Comparison of ENCODE assay signal across 12 mouse cellular contexts in the genomic region with DNA sequence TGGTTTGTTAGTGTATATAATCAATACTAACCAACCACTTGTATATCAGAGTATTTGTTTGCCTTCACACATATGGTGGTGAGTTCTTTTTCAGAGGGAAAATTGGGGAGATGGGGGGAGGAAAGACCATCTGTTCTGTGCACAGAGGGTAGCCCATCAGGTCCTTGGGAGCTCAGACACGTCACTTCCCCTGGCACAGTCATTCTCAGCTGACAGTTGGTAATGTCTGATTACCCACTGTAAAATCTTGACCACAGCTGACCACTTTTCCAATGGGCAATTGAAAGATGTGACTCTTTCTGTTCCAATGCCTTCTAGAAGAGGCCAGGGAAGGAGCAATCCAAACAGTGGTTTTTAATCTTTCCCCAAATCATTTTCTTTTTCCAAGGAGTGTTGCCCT.
A peak's percentile ranks its signal among the peaks of the same experiment; 100 is the strongest.
DNase-seq lines count a peak whose midpoint lies in the region; ATAC-seq and TF ChIP-seq lines count a peak whose summit lies in the region.
"Had no signal": no experiment of that assay in that cellular context is flagged by ENCODE, and none has a peak within 500 bp of the region (broad histone marks: within the 10 kb centered on the region; RNA-seq: fewer than 3 reads in every experiment).

No protein-coding gene starts in this region.

- H3K4me2 ChIP-seq in heart, embryonic 11.5 days: no peak overlapping the region
- no peak overlapping the region for H3K4me2 ChIP-seq in lung, postnatal 0 days (replicated peaks; ENCODE audit: low read depth, low read length)
- 0 out of 2 replicates have a peak overlapping the region, but pooled peaks have one; percentile 9 for H3K4me2 ChIP-seq in limb, embryonic 13.5 days (replicated peaks)
- no peak overlapping the region for H3K4me2 ChIP-seq in stomach, embryonic 15.5 days
- H3K4me2 ChIP-seq in midbrain, postnatal 0 days (ENCODE audit: low read depth, low read length, poor library complexity, severe bottlenecking): no peak overlapping the region
- H3K4me2 ChIP-seq: neural tube, embryonic 12.5 days had no signal

- WGBS in heart, embryonic 11.5 days (ENCODE audit: insufficient replicate concordance): 53% methylated on average over 1 of the region's 1 CpGs
- 46% methylated on average over 1 of the region's 1 CpGs for WGBS in lung, postnatal 0 days
- 36% methylated on average over 1 of the region's 1 CpGs for WGBS in limb, embryonic 13.5 days
- WGBS in stomach, embryonic 15.5 days: 32% methylated on average over 1 of the region's 1 CpGs
- WGBS in midbrain, postnatal 0 days: 61% methylated on average over 1 of the region's 1 CpGs

- peak overlapping the region; percentile 87 for H3K27ac ChIP-seq in heart, embryonic 11.5 days (ENCODE audit: low read depth, low read length)
- H3K27ac ChIP-seq in lung, postnatal 0 days (ENCODE audit: low read length): peak overlapping the region; percentile 57
- H3K27ac ChIP-seq in limb, embryonic 13.5 days: peak overlapping the region; percentile 33; the same call in 1 of the 2 replicates
- H3K27ac ChIP-seq in stomach, embryonic 15.5 days: peak overlapping the region; percentile 81
- H3K27ac ChIP-seq in midbrain, postnatal 0 days (ENCODE audit: low read depth, low read length): no peak overlapping the region
- H3K27ac ChIP-seq: neural tube, embryonic 12.5 days had no signal

- H3K27me3 ChIP-seq in heart, embryonic 11.5 days (ENCODE audit: control insufficient read depth, insufficient read depth, low read length): no peaks in the 10 kb centered on the region
- H3K27me3 ChIP-seq in lung, postnatal 0 days (replicated peaks; ENCODE audit: insufficient read depth, low read length): no peaks in the 10 kb centered on the region
- no peaks in the 10 kb centered on the region for H3K27me3 ChIP-seq in limb, embryonic 13.5 days
- no peaks in the 10 kb centered on the region for H3K27me3 ChIP-seq in stomach, embryonic 15.5 days (replicated peaks)
- H3K27me3 ChIP-seq in midbrain, postnatal 0 days (ENCODE audit: insufficient read depth, low read length): no peaks in the 10 kb centered on the region
- H3K27me3 ChIP-seq: neural tube, embryonic 12.5 days had no signal

- no peak for DNase-seq in heart, adult 18-20 months
- no peak for DNase-seq in lung, postnatal 0 days (ENCODE audit: low spot score)
- DNase-seq in lung, postnatal 25 days (ENCODE audit: low spot score): no peak
- DNase-seq in midbrain, postnatal 0 days (ENCODE audit: low spot score): no peak
- no peak for DNase-seq in adrenal gland, postnatal 14 days
- DNase-seq: cerebellum, adult 11-12 months; right cerebral cortex, postnatal 4 days had no signal

- no peak for ATAC-seq in heart, embryonic 11.5 days (replicated peaks; ENCODE audit: insufficient number of reproducible peaks, low FRiP score, low TSS enrichment)
- no peak for ATAC-seq in lung, postnatal 0 days
- ATAC-seq in limb, embryonic 13.5 days (ENCODE audit: low FRiP score, low read depth): no peak
- no peak for ATAC-seq in stomach, embryonic 15.5 days (ENCODE audit: insufficient read depth, low FRiP score, low read depth)
- ATAC-seq in midbrain, postnatal 0 days (ENCODE audit: low FRiP score): no peak
- ATAC-seq: activated CD4-positive, CD25-positive, alpha-beta regulatory T cell, adult 4 months had no signal

- no peak for TF ChIP-seq CTCF in lung, postnatal 0 days (IDR thresholded peaks at IDR 0.05)
- no peak for TF ChIP-seq CTCF in midbrain, postnatal 0 days (IDR thresholded peaks at IDR 0.05)

- no peak for TF ChIP-seq EP300 in lung, postnatal 0 days (IDR thresholded peaks at IDR 0.05)

- no peak overlapping the region for H3K4me3 ChIP-seq in heart, embryonic 11.5 days (ENCODE audit: low read depth, low read length)
- H3K4me3 ChIP-seq in lung, postnatal 0 days (ENCODE audit: low read depth, low read length): no peak overlapping the region
- no peak overlapping the region for H3K4me3 ChIP-seq in limb, embryonic 13.5 days
- no peak overlapping the region for H3K4me3 ChIP-seq in stomach, embryonic 15.5 days (replicated peaks)
- no peak overlapping the region for H3K4me3 ChIP-seq in midbrain, postnatal 0 days (ENCODE audit: low read depth, low read length)
- H3K4me3 ChIP-seq: neural tube, embryonic 12.5 days had no signal

- H3K36me3 ChIP-seq in heart, embryonic 11.5 days (ENCODE audit: control insufficient read depth, insufficient read depth, low read length): no peaks in the 10 kb centered on the region
- H3K36me3 ChIP-seq in lung, postnatal 0 days (ENCODE audit: insufficient read depth, low read length): no peaks in the 10 kb centered on the region
- H3K36me3 ChIP-seq in limb, embryonic 13.5 days: no peaks in the 10 kb centered on the region
- H3K36me3 ChIP-seq in stomach, embryonic 15.5 days: no peaks in the 10 kb centered on the region
- no peaks in the 10 kb centered on the region for H3K36me3 ChIP-seq in midbrain, postnatal 0 days (ENCODE audit: insufficient read depth, low read length)
- H3K36me3 ChIP-seq: neural tube, embryonic 12.5 days had no signal

- peak overlapping the region; percentile 36; the same call in 1 of the 2 replicates for H3K9ac ChIP-seq in heart, embryonic 11.5 days (ENCODE audit: low read depth, low read length)
- H3K9ac ChIP-seq in lung, postnatal 0 days (replicated peaks; ENCODE audit: low read depth): no peak overlapping the region
- H3K9ac ChIP-seq in limb, embryonic 13.5 days: no peak overlapping the region; the same call in 1 of the 2 replicates
- no peak overlapping the region for H3K9ac ChIP-seq in stomach, embryonic 15.5 days
- no peak overlapping the region for H3K9ac ChIP-seq in midbrain, postnatal 0 days (replicated peaks; ENCODE audit: low read length, poor library complexity, severe bottlenecking)
- H3K9ac ChIP-seq: neural tube, embryonic 12.5 days had no signal

- H3K9me3 ChIP-seq in heart, embryonic 11.5 days (replicated peaks; ENCODE audit: control insufficient read depth, low read length): no peaks in the 10 kb centered on the region
- no peaks in the 10 kb centered on the region for H3K9me3 ChIP-seq in lung, postnatal 0 days (ENCODE audit: low read length)
- no peaks in the 10 kb centered on the region for H3K9me3 ChIP-seq in limb, embryonic 13.5 days
- no peaks in the 10 kb centered on the region for H3K9me3 ChIP-seq in stomach, embryonic 15.5 days
- H3K9me3 ChIP-seq in midbrain, postnatal 0 days (ENCODE audit: low read length): no peaks in the 10 kb centered on the region
- H3K9me3 ChIP-seq: neural tube, embryonic 12.5 days had no signal

- peaks cover 56% of the 10 kb centered on the region for H3K4me1 ChIP-seq in heart, embryonic 11.5 days (ENCODE audit: control insufficient read depth, insufficient read depth, low read length)
- peaks cover 45% of the 10 kb centered on the region; the same call in 1 of the 2 replicates for H3K4me1 ChIP-seq in lung, postnatal 0 days (ENCODE audit: insufficient read depth, low read depth, low read length)
- H3K4me1 ChIP-seq in limb, embryonic 13.5 days: peaks cover 49% of the 10 kb centered on the region
- H3K4me1 ChIP-seq in stomach, embryonic 15.5 days: peaks cover 54% of the 10 kb centered on the region
- no peaks in the 10 kb centered on the region for H3K4me1 ChIP-seq in midbrain, postnatal 0 days (ENCODE audit: insufficient read depth, low read length)
- H3K4me1 ChIP-seq: neural tube, embryonic 12.5 days had no signal
